Mouse (Mus musculus) liver, embryonic 13.5 days (tissue): ENCODE data around the gene Mvd. TPM values are rescaled to one million over a fixed set of nuclear protein-coding genes. Genes with fewer than 3 reads are reported as not detected.

Experiments
- ATAC-seq: fragments of 200-750 bp; cut with Nextera tagmentation; 2 replicates; pipeline ENCODE4 v1.8.0; 2017; ENCODE audit warnings: low read depth, mild to moderate bottlenecking, moderate number of reproducible peaks, moderate library complexity
- DNase-seq: peaks from one replicate; pipeline ENCODE4 v3.0.0; 2022
- H3K27ac ChIP-seq: fragments of 300-500 bp; sonication (generic); 2 replicates; pipeline ENCODE4 v1.5.1; 2015; ENCODE audit warnings: moderate library complexity, mild to moderate bottlenecking, inconsistent platforms
- H3K27me3 ChIP-seq: fragments of 300-500 bp; sonication (generic); 2 replicates; pipeline ENCODE4 v1.6.1; 2015; ENCODE audit warnings: mild to moderate bottlenecking, inconsistent platforms
- H3K36me3 ChIP-seq: fragments of 300-500 bp; sonication (generic); 2 replicates; pipeline ENCODE4 v1.6.1; 2015; ENCODE audit warnings: mild to moderate bottlenecking, inconsistent platforms
- H3K4me1 ChIP-seq: fragments of 300-500 bp; sonication (generic); replicated peaks from 2 replicates; pipeline ENCODE4 v1.6.1; 2015; ENCODE audit warnings: inconsistent platforms
- H3K4me2 ChIP-seq: fragments of 300-500 bp; sonication (generic); 2 replicates; pipeline ENCODE4 v1.6.1; 2015; ENCODE audit warnings: inconsistent platforms, mild to moderate bottlenecking, moderate library complexity
- H3K4me3 ChIP-seq: fragments of 300-500 bp; sonication (generic); replicated peaks from 2 replicates; pipeline ENCODE4 v1.5.1; 2015; ENCODE audit warnings: mild to moderate bottlenecking, inconsistent platforms
- H3K9ac ChIP-seq: fragments of 300-500 bp; sonication (generic); 2 replicates; pipeline ENCODE4 v1.6.1; 2015; ENCODE audit warnings: mild to moderate bottlenecking, inconsistent platforms
- H3K9me3 ChIP-seq: fragments of 300-500 bp; sonication (generic); replicated peaks from 2 replicates; pipeline ENCODE4 v1.6.1; 2016; ENCODE audit warnings: inconsistent platforms
- WGBS: fragments of 180-500 bp; shearing (Covaris S2); methylation state at CpG from one replicate; pipeline ENCODE4 v1.1.7; 2015; ENCODE audit not compliant: insufficient replicate concordance; 5-methylcytosine and 5-hydroxymethylcytosine counted together
- polyA plus RNA-seq: library from polyadenylated mRNA; unstranded; fragments of >200 nt; fragmentation: Nextera tagmentation; extraction: Ambion mirVana; gene quantifications from 2 replicates; pipeline ENCODE4 v1.2.1, GENCODE M21; 2015

Gene Mvd
- polyA plus RNA-seq, 1 experiment from 2014 or later, result 23.7 TPM

- ATAC-seq, result no peak
- no peak overlapping the region for H3K4me3 ChIP-seq
- DNase-seq, result no peak
- no peaks in the 10 kb centered on the region for H3K27me3 ChIP-seq
- peaks cover 29% of the 10 kb centered on the region for H3K36me3 ChIP-seq
- no peak overlapping the region for H3K27ac ChIP-seq
- 84% methylated on average over 24 of the region's 24 CpGs for WGBS
- H3K9me3 ChIP-seq, result no peaks in the 10 kb centered on the region
- no peak overlapping the region for H3K9ac ChIP-seq
- H3K4me1 ChIP-seq, result 0 out of 2 replicates have a peak, but pooled peaks cover 4% of the 10 kb centered on the region
- H3K4me2 ChIP-seq, result no peak overlapping the region
Observed at GRCm38 (mm10) chr8:122423217-122423616, 20.0 kb downstream of the Mvd start.

GRCm38 (mm10) chr8:122421376-122422070 lies 21.7 kb downstream of the Mvd start, which contains the start of gene Il17c:
Gene Il17c (plus strand): TSS chr8:122422020.
- ATAC-seq (no peak), DNase-seq (no peak)
- Histone ChIP-seq H3K36me3 (peaks cover 39% of the 10 kb centered on the region), H3K9me3 (no peaks in the 10 kb centered on the region), H3K4me1 (0 out of 2 replicates have a peak, but pooled peaks cover 4% of the 10 kb centered on the region), H3K27ac (no peak within 1 kb of the TSS), H3K9ac (no peak within 1 kb of the TSS), H3K27me3 (no peaks in the 10 kb centered on the region), H3K4me2 (no peak within 1 kb of the TSS), H3K4me3 (no peak within 1 kb of the TSS)
- 71% methylated on average over 14 of the region's 14 CpGs for WGBS

- no peak overlapping the region for H3K4me3 ChIP-seq
- DNase-seq (no peak), ATAC-seq (no peak)
- peaks cover 42% of the 10 kb centered on the region for H3K36me3 ChIP-seq
- H3K9me3 ChIP-seq, result no peaks in the 10 kb centered on the region
- peaks cover 9% of the 10 kb centered on the region; the same call in 1 of the 2 replicates for H3K4me1 ChIP-seq
- no peaks in the 10 kb centered on the region for H3K27me3 ChIP-seq
- H3K4me2 ChIP-seq, result no peak overlapping the region
- H3K9ac ChIP-seq, result no peak overlapping the region
- H3K27ac ChIP-seq, result no peak overlapping the region
- WGBS, result 72% methylated on average over 9 of the region's 9 CpGs
Observed at GRCm38 (mm10) chr8:122419881-122420555, 23.2 kb downstream of the Mvd start.

- ATAC-seq (no peak), DNase-seq (no peak)
- H3K4me2 ChIP-seq, result no peak overlapping the region
- H3K9ac ChIP-seq, result no peak overlapping the region
- no peaks in the 10 kb centered on the region for H3K27me3 ChIP-seq
- 47% methylated on average over 6 of the region's 6 CpGs for WGBS
- H3K9me3 ChIP-seq, result no peaks in the 10 kb centered on the region
- H3K4me1 ChIP-seq, result peaks cover 8% of the 10 kb centered on the region; the same call in 1 of the 2 replicates
- no peak overlapping the region for H3K4me3 ChIP-seq
- peaks cover 83% of the 10 kb centered on the region for H3K36me3 ChIP-seq
- peak overlapping the region; percentile 29 for H3K27ac ChIP-seq
Observed at GRCm38 (mm10) chr8:122415554-122415953, 27.7 kb downstream of the Mvd start.

DNA sequence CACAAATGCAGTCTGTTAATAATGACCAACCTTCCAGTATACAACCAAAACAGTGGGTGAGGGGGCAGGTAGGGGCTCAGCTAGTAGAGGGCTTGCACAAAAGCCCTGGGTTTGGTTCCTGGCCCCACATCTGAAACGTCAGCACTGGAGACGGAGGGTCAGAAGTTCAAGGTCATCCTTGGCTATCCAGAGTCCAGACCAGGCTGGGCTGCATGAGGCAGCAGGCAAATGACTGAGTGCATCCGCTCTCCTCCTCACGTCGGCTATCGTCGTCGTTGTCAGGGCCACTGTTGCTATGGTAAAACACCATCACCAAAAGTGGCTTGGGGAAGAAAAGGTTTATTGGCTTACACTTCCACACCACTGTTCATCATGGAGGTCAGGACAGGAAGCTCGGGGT lies 28.9 kb downstream of the Mvd start:
- no peaks in the 10 kb centered on the region for H3K27me3 ChIP-seq
- H3K4me3 ChIP-seq, result no peak overlapping the region
- no peaks in the 10 kb centered on the region for H3K9me3 ChIP-seq
- ATAC-seq (no peak), DNase-seq (no peak)
- H3K4me1 ChIP-seq, result peaks cover 8% of the 10 kb centered on the region; the same call in 1 of the 2 replicates
- H3K36me3 ChIP-seq, result peaks cover 96% of the 10 kb centered on the region
- H3K27ac ChIP-seq, result no peak overlapping the region
- no peak overlapping the region for H3K9ac ChIP-seq
- WGBS, result 84% methylated on average over 9 of the region's 9 CpGs
- no peak overlapping the region for H3K4me2 ChIP-seq

- ATAC-seq (no peak), DNase-seq (no peak)
- H3K9ac ChIP-seq, result no peak overlapping the region
- H3K27me3 ChIP-seq, result no peaks in the 10 kb centered on the region
- H3K27ac ChIP-seq, result no peak overlapping the region
- H3K9me3 ChIP-seq, result no peaks in the 10 kb centered on the region
- H3K4me3 ChIP-seq, result no peak overlapping the region
- H3K4me2 ChIP-seq, result no peak overlapping the region
- H3K36me3 ChIP-seq, result peaks cover 100% of the 10 kb centered on the region
- peaks cover 21% of the 10 kb centered on the region for H3K4me1 ChIP-seq
- WGBS, result 85% methylated on average over 7 of the region's 7 CpGs
Observed at GRCm38 (mm10) chr8:122407678-122408077, 35.5 kb downstream of the Mvd start.

- Histone ChIP-seq H3K9me3 (no peaks in the 10 kb centered on the region), H3K4me3 (no peak overlapping the region), H3K36me3 (peaks cover 100% of the 10 kb centered on the region), H3K27ac (peak overlapping the region; percentile 50), H3K9ac (no peak overlapping the region), H3K27me3 (no peaks in the 10 kb centered on the region), H3K4me1 (peaks cover 21% of the 10 kb centered on the region), H3K4me2 (no peak overlapping the region)
- ATAC-seq (peak; percentile 63), DNase-seq (no peak)
- WGBS, result 29% methylated on average over 9 of the region's 9 CpGs
Observed at GRCm38 (mm10) chr8:122405146-122405805, 37.9 kb downstream of the Mvd start.

DNA sequence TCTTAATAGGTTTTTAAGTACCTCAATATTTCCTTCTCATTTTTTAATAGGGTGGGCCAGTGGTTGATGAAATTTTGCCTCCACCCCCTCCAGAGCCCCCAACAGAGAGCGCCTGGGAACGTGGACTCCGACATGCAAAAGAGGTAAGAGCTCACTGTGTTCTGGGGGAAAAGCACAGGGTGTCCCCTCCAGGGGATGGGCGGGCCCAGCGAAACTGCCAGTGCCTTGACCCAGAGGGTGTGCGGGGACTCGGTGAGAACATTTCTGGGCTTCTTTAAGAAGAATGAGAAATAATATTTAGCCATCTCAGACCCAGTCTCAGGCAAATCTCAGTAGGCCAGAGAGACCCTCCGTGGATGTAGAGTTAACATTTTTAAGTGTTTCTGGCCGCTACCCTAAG lies 45.0 kb downstream of the Mvd start:
- ATAC-seq (no peak), DNase-seq (no peak)
- no peaks in the 10 kb centered on the region for H3K9me3 ChIP-seq
- no peak overlapping the region for H3K4me2 ChIP-seq
- no peaks in the 10 kb centered on the region for H3K27me3 ChIP-seq
- 89% methylated on average over 9 of the region's 9 CpGs for WGBS
- no peaks in the 10 kb centered on the region for H3K4me1 ChIP-seq
- H3K27ac ChIP-seq, result no peak overlapping the region
- H3K36me3 ChIP-seq, result peaks cover 92% of the 10 kb centered on the region
- no peak overlapping the region for H3K9ac ChIP-seq
- H3K4me3 ChIP-seq, result no peak overlapping the region

- H3K4me2 ChIP-seq, result no peak overlapping the region
- no peak overlapping the region for H3K4me3 ChIP-seq
- no peaks in the 10 kb centered on the region for H3K27me3 ChIP-seq
- WGBS, result 82% methylated on average over 6 of the region's 6 CpGs
- peaks cover 89% of the 10 kb centered on the region for H3K36me3 ChIP-seq
- H3K9ac ChIP-seq, result no peak overlapping the region
- no peaks in the 10 kb centered on the region for H3K9me3 ChIP-seq
- DNase-seq (no peak), ATAC-seq (no peak)
- H3K27ac ChIP-seq, result no peak overlapping the region
- no peaks in the 10 kb centered on the region for H3K4me1 ChIP-seq
Observed at GRCm38 (mm10) chr8:122395291-122395690, 47.9 kb downstream of the Mvd start.

- ATAC-seq (no peak), DNase-seq (no peak)
- Histone ChIP-seq H3K4me1 (no peaks in the 10 kb centered on the region), H3K9me3 (no peaks in the 10 kb centered on the region), H3K27ac (no peak overlapping the region), H3K9ac (no peak overlapping the region), H3K4me2 (no peak overlapping the region), H3K27me3 (no peaks in the 10 kb centered on the region), H3K36me3 (peaks cover 88% of the 10 kb centered on the region), H3K4me3 (no peak overlapping the region)
Observed at GRCm38 (mm10) chr8:122393717-122394116, 49.5 kb downstream of the Mvd start.

DNA sequence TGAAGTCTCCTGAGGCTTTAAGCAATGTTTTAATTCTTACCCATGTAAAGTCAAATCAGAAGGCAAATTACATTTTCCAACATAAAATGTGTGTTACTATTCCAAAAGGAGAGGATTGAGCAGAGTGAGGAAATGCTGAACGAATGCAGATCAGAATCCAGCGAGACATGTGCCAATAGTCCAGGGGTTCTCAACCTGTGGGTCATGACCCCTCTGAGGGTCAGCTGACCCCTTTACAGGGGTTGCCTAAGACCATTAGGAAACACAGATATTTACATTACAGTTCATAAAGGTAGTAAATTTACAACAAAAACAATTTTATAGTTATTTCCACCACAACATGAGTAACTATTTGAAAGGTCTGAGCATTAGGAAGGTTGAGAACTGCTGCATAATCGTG lies 52.5 kb downstream of the Mvd start:
- Histone ChIP-seq H3K9me3 (no peaks in the 10 kb centered on the region), H3K4me2 (no peak overlapping the region), H3K36me3 (peaks cover 93% of the 10 kb centered on the region), H3K4me3 (no peak overlapping the region), H3K9ac (no peak overlapping the region), H3K27ac (no peak overlapping the region), H3K4me1 (no peaks in the 10 kb centered on the region), H3K27me3 (no peaks in the 10 kb centered on the region)
- ATAC-seq, result no peak
- DNase-seq, result no peak
- WGBS, result 73% methylated on average over 3 of the region's 3 CpGs
